Mouse (Mus musculus): Measurements from ENCODE around the gene Faap20. TPM values are rescaled to one million over a fixed set of nuclear protein-coding genes. Genes with fewer than 3 reads are reported as not detected.
"Not testable (repeated sequence)": the region's sequence is repeated elsewhere in the genome, so short reads cannot be mapped to it uniquely, and the experiment has no call there.

Gene Faap20
- polyA plus RNA-seq, 1 experiment from 2014 or later = 87.4 TPM

- Histone ChIP-seq H3K4me1 (peaks cover 31% of the 10 kb centered on the region), H3K27ac (peak overlapping the region; percentile 98), H3K9me3 (no peaks in the 10 kb centered on the region), H3K27me3 (no peaks in the 10 kb centered on the region), H3K36me3 (no peaks in the 10 kb centered on the region), H3K9ac (no peak overlapping the region), H3K4me3 (no peak overlapping the region), H3K4me2 (replicated peaks) (no peak overlapping the region)
- 66% methylated on average over 12 of the region's 12 CpGs for WGBS
- no peak for ATAC-seq (ENCODE audit: insufficient number of reproducible peaks, insufficient read depth, low FRiP score, low TSS enrichment)
Observed at GRCm38 (mm10) chr4:155236737-155237385, 12.7 kb upstream of the Faap20 start.

GRCm38 (mm10) chr4:155238276-155238675 lies 11.3 kb upstream of the Faap20 start:
- H3K27ac ChIP-seq = no peak overlapping the region
- no peak overlapping the region for H3K4me3 ChIP-seq
- H3K4me1 ChIP-seq = peaks cover 29% of the 10 kb centered on the region
- H3K4me2 ChIP-seq (replicated peaks) = no peak overlapping the region
- ATAC-seq (ENCODE audit: insufficient number of reproducible peaks, insufficient read depth, low FRiP score, low TSS enrichment) = no peak
- WGBS = 79% methylated on average over 5 of the region's 5 CpGs
- no peaks in the 10 kb centered on the region for H3K9me3 ChIP-seq
- H3K27me3 ChIP-seq = no peaks in the 10 kb centered on the region
- H3K36me3 ChIP-seq = no peaks in the 10 kb centered on the region
- no peak overlapping the region for H3K9ac ChIP-seq

DNA sequence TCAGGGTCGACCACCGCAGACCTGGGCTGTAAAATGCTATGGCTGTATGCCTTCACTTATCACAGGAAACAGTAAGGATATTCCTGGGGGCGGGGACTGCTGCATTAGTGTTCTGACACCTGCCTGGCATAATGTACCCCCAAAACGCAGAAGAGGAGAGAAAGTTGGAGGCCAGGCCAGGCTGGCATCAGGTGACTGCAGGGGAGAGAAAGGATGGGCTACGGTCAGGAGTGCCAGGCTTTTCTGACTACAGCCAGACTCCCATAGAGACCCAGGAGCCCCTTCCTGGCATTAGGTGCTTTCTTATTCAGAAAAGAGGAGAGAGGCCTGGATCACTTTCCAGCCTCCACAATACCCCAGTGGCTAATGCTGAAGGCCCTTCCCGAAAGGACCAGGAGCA lies 10.1 kb upstream of the Faap20 start:
- 60% methylated on average over 6 of the region's 6 CpGs for WGBS
- H3K4me3 ChIP-seq = no peak overlapping the region
- H3K27ac ChIP-seq = no peak overlapping the region
- H3K9me3 ChIP-seq = no peaks in the 10 kb centered on the region
- H3K36me3 ChIP-seq = no peaks in the 10 kb centered on the region
- H3K27me3 ChIP-seq = no peaks in the 10 kb centered on the region
- no peak for ATAC-seq (ENCODE audit: insufficient number of reproducible peaks, insufficient read depth, low FRiP score, low TSS enrichment)
- peaks cover 17% of the 10 kb centered on the region for H3K4me1 ChIP-seq
- no peak overlapping the region for H3K9ac ChIP-seq
- H3K4me2 ChIP-seq (replicated peaks) = no peak overlapping the region

- Histone ChIP-seq H3K4me2 (replicated peaks) (no peak overlapping the region), H3K9ac (no peak overlapping the region), H3K9me3 (no peaks in the 10 kb centered on the region), H3K36me3 (no peaks in the 10 kb centered on the region), H3K27ac (no peak overlapping the region), H3K4me1 (0 out of 2 replicates have a peak, but pooled peaks cover 8% of the 10 kb centered on the region), H3K4me3 (no peak overlapping the region), H3K27me3 (no peaks in the 10 kb centered on the region)
- WGBS = 80% methylated on average over 9 of the region's 9 CpGs
- no peak for ATAC-seq (ENCODE audit: insufficient number of reproducible peaks, insufficient read depth, low FRiP score, low TSS enrichment)
Observed at GRCm38 (mm10) chr4:155241789-155242188, 7.8 kb upstream of the Faap20 start.

GRCm38 (mm10) chr4:155242292-155242691 lies 7.3 kb upstream of the Faap20 start:
- Histone ChIP-seq H3K27me3 (no peaks in the 10 kb centered on the region), H3K4me1 (0 out of 2 replicates have a peak, but pooled peaks cover 8% of the 10 kb centered on the region), H3K4me3 (no peak overlapping the region), H3K36me3 (no peaks in the 10 kb centered on the region), H3K9me3 (no peaks in the 10 kb centered on the region), H3K4me2 (replicated peaks) (no peak overlapping the region), H3K27ac (no peak overlapping the region), H3K9ac (no peak overlapping the region)
- ATAC-seq (ENCODE audit: insufficient number of reproducible peaks, insufficient read depth, low FRiP score, low TSS enrichment) = no peak
- whole genome bisulfite sequencing = 93% methylated on average over 5 of the region's 5 CpGs

DNA sequence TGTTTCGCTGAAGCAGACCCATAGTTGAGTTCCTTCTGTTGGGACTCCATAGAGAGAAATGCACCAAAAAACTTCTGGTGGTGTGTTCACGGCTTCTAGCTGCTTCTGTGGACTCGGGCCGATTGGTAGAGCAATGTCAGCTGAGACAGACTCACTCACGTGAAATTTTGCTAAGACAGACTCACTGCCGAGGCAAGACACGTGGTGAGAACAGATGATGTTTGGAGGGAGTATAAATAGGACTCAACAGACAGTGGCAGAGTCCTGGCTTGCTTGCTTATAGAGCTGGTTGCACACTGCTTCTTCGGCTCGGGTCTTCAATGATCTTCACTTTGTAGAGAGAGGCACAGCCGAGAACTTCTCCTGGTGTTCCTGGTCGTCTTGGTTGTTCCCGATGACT lies 6.4 kb upstream of the Faap20 start:
- ATAC-seq (ENCODE audit: insufficient number of reproducible peaks, insufficient read depth, low FRiP score, low TSS enrichment) = no peak
- H3K9ac ChIP-seq = no peak overlapping the region
- WGBS = 84% methylated on average over 12 of the region's 12 CpGs

GRCm38 (mm10) chr4:155245770-155246492 lies 3.7 kb upstream of the Faap20 start:
- H3K4me2 ChIP-seq (replicated peaks) = no peak overlapping the region
- no peak overlapping the region for H3K9ac ChIP-seq
- 0 out of 2 replicates have a peak overlapping the region, but pooled peaks have one; percentile 3 for H3K27ac ChIP-seq
- no peaks in the 10 kb centered on the region for H3K36me3 ChIP-seq
- no peaks in the 10 kb centered on the region for H3K9me3 ChIP-seq
- peaks cover 14% of the 10 kb centered on the region for H3K4me1 ChIP-seq
- WGBS = 63% methylated on average over 6 of the region's 6 CpGs
- no peak overlapping the region for H3K4me3 ChIP-seq
- H3K27me3 ChIP-seq = no peaks in the 10 kb centered on the region
- no peak for ATAC-seq (ENCODE audit: insufficient number of reproducible peaks, insufficient read depth, low FRiP score, low TSS enrichment)

More for the DNA sequence above, 6.4 kb upstream of the Faap20 start:
- H3K27me3 ChIP-seq = no peaks in the 10 kb centered on the region
- H3K9me3 ChIP-seq = no peaks in the 10 kb centered on the region
- H3K36me3 ChIP-seq = no peaks in the 10 kb centered on the region
- H3K27ac ChIP-seq = no peak overlapping the region
- no peak overlapping the region for H3K4me3 ChIP-seq
- H3K4me2 ChIP-seq (replicated peaks) = no peak overlapping the region
- 0 out of 2 replicates have a peak, but pooled peaks cover 8% of the 10 kb centered on the region for H3K4me1 ChIP-seq

GRCm38 (mm10) chr4:155246691-155247105 lies 2.9 kb upstream of the Faap20 start:
- Histone ChIP-seq H3K4me2 (replicated peaks) (no peak overlapping the region), H3K4me1 (peaks cover 22% of the 10 kb centered on the region), H3K9me3 (no peaks in the 10 kb centered on the region), H3K4me3 (no peak overlapping the region), H3K36me3 (no peaks in the 10 kb centered on the region), H3K9ac (no peak overlapping the region), H3K27ac (no peak overlapping the region), H3K27me3 (no peaks in the 10 kb centered on the region)
- 83% methylated on average over 12 of the region's 12 CpGs for WGBS
- no peak for ATAC-seq (ENCODE audit: insufficient number of reproducible peaks, insufficient read depth, low FRiP score, low TSS enrichment)

DNA sequence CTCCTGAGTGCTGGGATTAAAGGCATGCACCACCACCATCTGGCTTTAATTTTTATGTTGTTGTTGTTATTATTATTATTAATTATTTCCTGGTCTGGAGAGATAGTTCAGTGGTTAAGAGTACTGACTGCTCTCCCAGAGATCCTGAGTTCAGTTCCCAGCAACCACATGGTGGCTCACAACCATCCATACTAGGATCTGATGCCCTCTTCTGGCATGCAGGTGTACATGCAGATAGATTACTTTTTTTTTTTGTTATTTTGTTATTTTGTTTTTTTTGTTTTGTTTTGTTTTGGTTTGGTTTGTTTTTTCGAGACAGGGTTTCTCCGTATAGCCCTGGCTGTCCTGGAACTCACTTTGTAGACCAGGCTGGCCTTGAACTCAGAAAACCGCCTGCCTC lies 1.5 kb upstream of the Faap20 start:
- not testable (repeated sequence) for H3K4me2 ChIP-seq (replicated peaks); H3K27ac ChIP-seq; ATAC-seq (ENCODE audit: insufficient number of reproducible peaks, insufficient read depth, low FRiP score, low TSS enrichment); H3K36me3 ChIP-seq; H3K27me3 ChIP-seq; H3K9me3 ChIP-seq; H3K9ac ChIP-seq; H3K4me3 ChIP-seq
- peaks cover 31% of the 10 kb centered on the region for H3K4me1 ChIP-seq
- WGBS = 87% methylated on average over 3 of the region's 3 CpGs

DNA sequence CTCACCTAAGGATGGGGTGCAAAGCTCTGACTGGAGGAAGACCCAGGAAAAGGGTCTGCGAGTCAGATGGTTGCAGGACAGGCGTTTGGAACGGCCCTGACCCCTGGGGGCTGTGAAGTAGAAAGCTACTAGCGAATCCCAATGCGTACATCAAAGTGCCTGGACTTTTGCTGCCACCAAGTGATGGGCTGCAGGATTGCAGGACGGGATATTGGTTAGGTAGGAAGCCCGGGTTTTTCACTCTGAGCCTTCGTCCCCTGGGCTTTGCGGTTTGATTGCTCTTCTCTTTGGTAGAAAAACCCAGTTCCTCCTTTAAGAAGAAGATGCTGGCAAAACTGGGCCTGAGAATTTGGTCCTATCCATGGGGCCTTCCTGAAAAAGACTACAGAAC lies 350 bp upstream of the Faap20 start:
- Histone ChIP-seq H3K27ac (peak overlapping the region; percentile 96), H3K4me2 (replicated peaks) (peak overlapping the region; percentile 81), H3K4me1 (peaks cover 31% of the 10 kb centered on the region), H3K9ac (peak overlapping the region; percentile 70), H3K4me3 (peak overlapping the region; percentile 52), H3K36me3 (no peaks in the 10 kb centered on the region; the same call in 1 of the 2 replicates), H3K27me3 (no peaks in the 10 kb centered on the region), H3K9me3 (no peaks in the 10 kb centered on the region)
- peak; percentile 54 for ATAC-seq (ENCODE audit: insufficient number of reproducible peaks, insufficient read depth, low FRiP score, low TSS enrichment)
- WGBS = 0% methylated on average over 9 of the region's 9 CpGs

GRCm38 (mm10) chr4:155250361-155251117 lies 937 bp downstream of the Faap20 start:
- Histone ChIP-seq H3K36me3 (peaks cover 3% of the 10 kb centered on the region; the same call in 1 of the 2 replicates), H3K27me3 (no peaks in the 10 kb centered on the region), H3K27ac (peak overlapping the region; percentile 96), H3K9me3 (no peaks in the 10 kb centered on the region), H3K4me3 (peak overlapping the region; percentile 52), H3K9ac (peak overlapping the region; percentile 70), H3K4me2 (replicated peaks) (peak overlapping the region; percentile 81), H3K4me1 (peaks cover 29% of the 10 kb centered on the region)
- 13% methylated on average over 23 of the region's 23 CpGs for WGBS
- ATAC-seq (ENCODE audit: insufficient number of reproducible peaks, insufficient read depth, low FRiP score, low TSS enrichment) = no peak
